Mouse (Mus musculus) heart, adult 2 months (tissue): ENCODE measurements around the gene Tas1r1.

Experiments used
- CTCF ChIP-seq: fragments of 200-600 bp; IDR thresholded peaks from 2 replicates; pipeline ENCODE4 v1.8.1; 2022; ENCODE audit warnings: antibody characterized with exemption, mild to moderate bottlenecking, moderate library complexity
- EP300 ChIP-seq: fragments of 200-500 bp; IDR thresholded peaks from 2 replicates; pipeline ENCODE4 v1.6.1; 2011; ENCODE audit warnings: low read depth, low read length, control low read depth; ENCODE audit not compliant: insufficient read depth

- TF ChIP-seq EP300: no peak
- no peak for TF ChIP-seq CTCF
Observed at GRCm38 (mm10) chr4:152011171-152011760, 27.1 kb downstream of the Tas1r1 start.
